Mouse (Mus musculus) c-Kit-positive CD71-negative TER-119-negative erythroid progenitor cells, embryonic 14.5 days (primary cell): ENCODE results near the gene Gpr146.

Source experiments
- DNase-seq: peaks from one replicate; pipeline ENCODE4 v3.0.0-alpha.2; 2013; ENCODE audit warnings: low read depth

Gpr146 gene

GRCm38 (mm10) chr5:139399991-139400390 is 22.5 kb downstream of the Gpr146 start:
- no peak for DNase-seq

GRCm38 (mm10) chr5:139402106-139402505 is 24.6 kb downstream of the Gpr146 start:
- no peak for DNase-seq

GRCm38 (mm10) chr5:139403692-139404260 is 26.3 kb downstream of the Gpr146 start:
- no peak for DNase-seq

GRCm38 (mm10) chr5:139404801-139405401 is 27.4 kb downstream of the Gpr146 start, which contains the start of gene C130050O18Rik:
TSS of gene C130050O18Rik (plus strand) at chr5:139405280.
- DNase-seq: no peak

- no peak for DNase-seq
These were observed 28.0 kb downstream of the Gpr146 start for GRCm38 (mm10) chr5:139405478-139405877.

GRCm38 (mm10) chr5:139405953-139406352 is 28.5 kb downstream of the Gpr146 start:
- DNase-seq: no peak

- DNase-seq: no peak
These were observed 29.8 kb downstream of the Gpr146 start for GRCm38 (mm10) chr5:139407121-139407885.

GRCm38 (mm10) chr5:139408511-139408910 is 31.0 kb downstream of the Gpr146 start:
- no peak for DNase-seq

GRCm38 (mm10) chr5:139409412-139409811 is 31.9 kb downstream of the Gpr146 start:
- DNase-seq: no peak

GRCm38 (mm10) chr5:139410056-139410455 is 32.6 kb downstream of the Gpr146 start:
- no peak for DNase-seq

GRCm38 (mm10) chr5:139411117-139411516 is 33.6 kb downstream of the Gpr146 start:
- DNase-seq: no peak

GRCm38 (mm10) chr5:139411665-139412314 is 34.3 kb downstream of the Gpr146 start:
- DNase-seq: no peak

GRCm38 (mm10) chr5:139413545-139413944 is 36.0 kb downstream of the Gpr146 start:
- DNase-seq: no peak

GRCm38 (mm10) chr5:139415001-139415400 is 37.5 kb downstream of the Gpr146 start:
- no peak for DNase-seq

GRCm38 (mm10) chr5:139416942-139417341 is 39.4 kb downstream of the Gpr146 start:
- no peak for DNase-seq

GRCm38 (mm10) chr5:139417480-139417879 is 40.0 kb downstream of the Gpr146 start:
- no peak for DNase-seq

- DNase-seq: no peak
These were observed 40.6 kb downstream of the Gpr146 start for GRCm38 (mm10) chr5:139418110-139418509.

- DNase-seq: no peak
These were observed 41.1 kb downstream of the Gpr146 start for GRCm38 (mm10) chr5:139418633-139419032.

GRCm38 (mm10) chr5:139423026-139423865 is 45.7 kb downstream of the Gpr146 start, which contains the start of gene Gper1:
TSS of gene Gper1 (plus strand) at chr5:139423151.
- DNase-seq: no peak

- DNase-seq: no peak
These were observed 47.7 kb downstream of the Gpr146 start for GRCm38 (mm10) chr5:139425198-139425597.

- DNase-seq: no peak
These were observed 49.5 kb downstream of the Gpr146 start for GRCm38 (mm10) chr5:139427001-139427400.

- no peak for DNase-seq
These were observed 50.5 kb downstream of the Gpr146 start for GRCm38 (mm10) chr5:139427989-139428388.
